Mouse (Mus musculus) embryonic fibroblast, embryonic 13.5 days (primary cell): ENCODE results near the gene Platr17.
A peak's percentile ranks its signal among the peaks of the same experiment; 100 is the strongest.

Source experiments
- CTCF ChIP-seq: IDR thresholded peaks from 2 replicates; pipeline ENCODE4 v1.5.1; 2011; ENCODE audit warnings: mild to moderate bottlenecking, control low read depth, low read length, moderate library complexity, borderline replicate concordance; ENCODE audit not compliant: insufficient read depth
- POLR2A ChIP-seq: IDR thresholded peaks from 2 replicates; pipeline ENCODE4 v1.6.1; 2011; ENCODE audit warnings: low read depth, mild to moderate bottlenecking, control low read depth, low read length, moderate library complexity

DNA sequence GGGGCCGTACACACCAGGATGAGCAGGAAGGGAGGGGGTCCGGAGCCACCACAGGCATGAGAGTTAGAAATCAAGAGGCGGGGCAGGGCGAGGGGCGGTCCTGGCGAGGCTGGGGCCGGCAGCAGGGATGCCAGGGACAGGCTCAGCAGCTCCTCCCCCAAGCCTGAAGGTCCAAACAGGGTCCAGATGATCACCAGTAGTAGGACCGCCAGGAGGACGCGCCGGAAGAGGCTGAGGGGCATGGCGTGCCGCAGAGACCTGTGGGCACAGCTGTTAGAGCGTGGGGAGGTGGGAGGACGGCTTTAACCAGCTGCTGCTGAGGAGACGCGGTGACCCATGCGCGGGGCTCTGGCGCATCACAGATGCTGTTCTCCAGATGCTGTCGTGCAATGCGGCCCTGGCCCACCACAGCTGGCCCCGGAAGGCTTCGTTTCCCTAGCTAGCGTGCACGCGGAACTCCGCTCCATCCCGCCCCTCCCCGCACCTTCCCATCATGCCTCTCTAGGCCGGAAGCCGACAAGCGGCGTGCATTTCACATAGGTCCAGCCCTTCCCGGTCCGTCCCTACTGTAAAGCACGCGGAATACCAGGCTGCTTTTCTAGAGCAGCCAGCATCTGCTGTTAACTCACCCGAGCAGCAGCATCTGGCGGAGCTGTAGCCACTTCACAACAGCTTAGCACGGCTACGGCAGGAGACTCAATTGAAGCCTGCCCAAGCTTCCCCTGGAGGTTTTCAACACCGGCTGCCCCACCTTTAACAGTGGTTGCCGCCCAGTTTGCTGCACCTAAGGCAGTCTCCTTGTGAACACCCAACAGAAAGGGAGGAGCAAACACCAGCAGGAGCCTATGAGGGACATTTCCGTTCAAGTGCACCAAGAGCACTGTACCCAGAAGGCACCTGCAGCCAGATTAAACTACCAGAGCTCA lies 46.3 kb downstream of the Platr17 start, which contains the start of gene B3galt4:
- peak; percentile 78 for TF ChIP-seq POLR2A
- no peak for TF ChIP-seq CTCF
